9 mouse cellular contexts compared by ENCODE assay signal in the genomic region with DNA sequence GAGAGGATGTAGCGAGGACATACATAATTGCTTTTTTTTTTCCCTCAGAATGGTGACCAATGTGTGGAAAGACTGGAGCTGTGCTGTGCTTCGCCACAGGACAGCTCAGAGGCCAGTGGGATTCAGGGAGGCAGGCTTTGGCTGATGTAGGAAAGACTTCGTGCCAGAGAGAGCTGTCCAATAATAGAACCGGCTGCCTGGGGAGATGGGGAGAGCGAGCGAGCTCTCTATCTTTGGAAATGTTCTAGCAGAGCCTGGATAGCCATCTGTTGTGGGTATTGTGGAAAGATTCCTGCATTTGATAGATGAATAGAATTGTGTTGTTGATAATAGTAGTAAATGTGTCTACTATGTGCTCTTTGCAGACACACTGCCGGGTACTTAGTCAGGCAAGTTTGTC.
A peak's percentile ranks its signal among the peaks of the same experiment; 100 is the strongest.
DNase-seq lines count a peak whose midpoint lies in the region; TF ChIP-seq lines count a peak whose summit lies in the region.
"Had no signal": no experiment of that assay in that cellular context is flagged by ENCODE, and none has a peak within 500 bp of the region (broad histone marks: within the 10 kb centered on the region; RNA-seq: fewer than 3 reads in every experiment).

No protein-coding gene starts in this region.

- no peaks in the 10 kb centered on the region for H3K27me3 ChIP-seq in heart, embryonic 10.5 days (ENCODE audit: insufficient read depth, poor library complexity, severe bottlenecking)
- no peaks in the 10 kb centered on the region for H3K27me3 ChIP-seq in thymus, adult 2 months (ENCODE audit: control insufficient read depth, insufficient read depth, low read length)
- H3K27me3 ChIP-seq: limb, embryonic 15.5 days had no signal

- 0 out of 2 replicates have a peak, but pooled peaks cover 6% of the 10 kb centered on the region for H3K4me1 ChIP-seq in heart, embryonic 10.5 days
- H3K4me1 ChIP-seq in thymus, adult 2 months (replicated peaks; ENCODE audit: control insufficient read depth, insufficient read depth, low read length): no peaks in the 10 kb centered on the region
- H3K4me1 ChIP-seq: limb, embryonic 15.5 days had no signal

- H3K9me3 ChIP-seq in heart, embryonic 10.5 days: no peaks in the 10 kb centered on the region
- H3K9me3 ChIP-seq: limb, embryonic 15.5 days had no signal

- no peak overlapping the region for H3K27ac ChIP-seq in heart, embryonic 10.5 days
- peak overlapping the region; percentile 78 for H3K27ac ChIP-seq in layer of hippocampus, adult 2 months
- no peak overlapping the region for H3K27ac ChIP-seq in thymus, adult 2 months (ENCODE audit: control insufficient read depth, insufficient read depth, low read length)
- H3K27ac ChIP-seq: limb, embryonic 15.5 days had no signal

- H3K4me3 ChIP-seq in heart, embryonic 10.5 days: no peak overlapping the region
- no peak overlapping the region; the same call in 1 of the 2 replicates for H3K4me3 ChIP-seq in layer of hippocampus, adult 2 months
- H3K4me3 ChIP-seq in thymus, adult 2 months (ENCODE audit: control insufficient read depth, insufficient read depth, low read length): no peak overlapping the region
- H3K4me3 ChIP-seq: limb, embryonic 15.5 days had no signal

- no peaks in the 10 kb centered on the region for H3K36me3 ChIP-seq in heart, embryonic 10.5 days
- no peaks in the 10 kb centered on the region for H3K36me3 ChIP-seq in thymus, adult 2 months (ENCODE audit: control insufficient read depth, insufficient read depth, low read length)
- H3K36me3 ChIP-seq: limb, embryonic 15.5 days had no signal

- no peak for TF ChIP-seq POLR2A in thymus, adult 2 months (IDR thresholded peaks at IDR 0.05; ENCODE audit: control insufficient read depth, extremely low read depth, insufficient read depth, low read length, poor library complexity)

- TF ChIP-seq CTCF in layer of hippocampus, adult 2 months (conservative IDR thresholded peaks at IDR 0.05): no peak
- no peak for TF ChIP-seq CTCF in thymus, adult 2 months (IDR thresholded peaks at IDR 0.05; ENCODE audit: borderline replicate concordance, control insufficient read depth, extremely low read depth, insufficient read depth, low read length, poor library complexity)

- intact Hi-C loops in heart, postnatal 10 days (cut with DNase I): no loop called here

- DNase-seq in heart, postnatal 10 days: peak; percentile 21
- DNase-seq in heart, embryonic 10.5 days (ENCODE audit: low spot score): no peak
- DNase-seq in cerebellum, adult 9-11 months: peak; percentile 97
- peak; percentile 73 to 89 for DNase-seq in layer of hippocampus, adult 2 months (ENCODE audit: low spot score in 2 of 2)
- peak; percentile 76 to 77 for DNase-seq in right cerebral cortex, adult 2 months (ENCODE audit: low spot score in 2 of 2)
- DNase-seq in yolk sac, embryonic 10.5 days (ENCODE audit: low spot score): no peak
- DNase-seq in thymus, adult 2 months: no peak
- DNase-seq in urinary bladder, postnatal 10 days (ENCODE audit: low spot score): no peak

- 48% methylated on average over 7 of the region's 7 CpGs for WGBS in heart, embryonic 10.5 days
- WGBS in thymus, adult 2 months: 82% methylated on average over 7 of the region's 7 CpGs

Comparison
In these comparisons a context has a peak if more than half of its experiments do, and no peak if none do; other contexts are left out.
1. DNase-seq: peak in heart, postnatal 10 days (2 of 2), cerebellum, adult 9-11 months (single experiment), layer of hippocampus, adult 2 months (2 of 2) and right cerebral cortex, adult 2 months (2 of 2); none in heart, embryonic 10.5 days (single experiment), yolk sac, embryonic 10.5 days (single experiment), thymus, adult 2 months (single experiment) and urinary bladder, postnatal 10 days (single experiment).